Mouse (Mus musculus) spleen, postnatal 0 days (tissue): ENCODE results near the gene Hist3h2a. TPM values are rescaled to one million over a fixed set of nuclear protein-coding genes. Genes with fewer than 3 reads are reported as not detected.

ENCODE experiments used
- polyA plus RNA-seq: library from polyadenylated mRNA; unstranded; fragments of >200 nt; fragmentation: Nextera tagmentation; extraction: Ambion mirVana; gene quantifications from 2 replicates; pipeline ENCODE4 v1.2.1, GENCODE M21; 2015

Gene Hist3h2a
- 26.0 and 27.0 TPM in 2 replicates for polyA plus RNA-seq

GRCm38 (mm10) chr11:58954420-58955142 lies at the start of gene Hist3h2a, which contains the start of gene Trim17:
TSS of gene Hist3h2a (plus strand) at chr11:58954685.
TSS of gene Trim17 (plus strand) at chr11:58954685.

GRCm38 (mm10) chr11:58917745-58918366 lies 36.6 kb upstream of the Hist3h2a start, which contains the start of gene Btnl10:
TSS of gene Btnl10 (plus strand) at chr11:58917908.

GRCm38 (mm10) chr11:58938322-58939087 lies 16.0 kb upstream of the Hist3h2a start, which contains the start of gene Rnf187:
TSS of gene Rnf187 (minus strand) at chr11:58938916.

GRCm38 (mm10) chr11:58948542-58949479 lies 5.7 kb upstream of the Hist3h2a start, which contains the start of gene Hist3h2ba:
TSS of gene Hist3h2ba (plus strand) at chr11:58948920.

GRCm38 (mm10) chr11:58978027-58978705 lies 23.7 kb downstream of the Hist3h2a start, which contains the start of gene Trim11:
TSS of gene Trim11 (plus strand) at chr11:58978093.

Other genes with a start within 250 kb of the Hist3h2a start
- not detected in 2 replicates for gene Olfr318, start 230.7 kb upstream of the Hist3h2a start, polyA plus RNA-seq
- gene Olfr317, start 215.5 kb upstream of the Hist3h2a start, polyA plus RNA-seq = not detected in 2 replicates
- not detected in 2 replicates for gene Olfr316, start 202.0 kb upstream of the Hist3h2a start, polyA plus RNA-seq
- gene Olfr315, start 181.5 kb upstream of the Hist3h2a start, polyA plus RNA-seq = not detected in 2 replicates
- gene Olfr314, start 171.7 kb upstream of the Hist3h2a start, polyA plus RNA-seq = not detected in 2 replicates
- gene Fam183b, start 152.7 kb upstream of the Hist3h2a start, polyA plus RNA-seq = not detected in 2 replicates
- not detected in 2 replicates for gene Olfr313, start 139.7 kb upstream of the Hist3h2a start, polyA plus RNA-seq
- gene Olfr312, start 125.4 kb upstream of the Hist3h2a start, polyA plus RNA-seq = not detected in 2 replicates
- gene Olfr311, start 115.4 kb upstream of the Hist3h2a start, polyA plus RNA-seq = not detected in 2 replicates
- 2.7 and 3.0 TPM in 2 replicates for gene Gm12258, start 107.5 kb upstream of the Hist3h2a start, polyA plus RNA-seq
- 2.2 and 4.1 TPM in 2 replicates for gene 2810021J22Rik, start 87.5 kb upstream of the Hist3h2a start, polyA plus RNA-seq
- 6.0 and 6.6 TPM in 2 replicates for gene Zfp39, start 50.5 kb upstream of the Hist3h2a start, polyA plus RNA-seq
- gene Btnl10, start 36.8 kb upstream of the Hist3h2a start, polyA plus RNA-seq = 22.2 and 26.7 TPM in 2 replicates
- gene Rnf187, start 15.8 kb upstream of the Hist3h2a start, polyA plus RNA-seq = 175 TPM in 2 replicates
- gene Hist3h2ba, start 5.8 kb upstream of the Hist3h2a start, polyA plus RNA-seq = 14.6 and 17.4 TPM in 2 replicates
- 0.08 and 0.17 TPM in 2 replicates for gene Trim17, start within 50 bp of the Hist3h2a start, polyA plus RNA-seq
- gene Trim11, start 23.4 kb downstream of the Hist3h2a start, polyA plus RNA-seq = 14.6 and 17.4 TPM in 2 replicates
- 0.17 and 0.22 TPM in 2 replicates for gene Obscn, start 181.7 kb downstream of the Hist3h2a start, polyA plus RNA-seq
- gene Iba57, start 209.1 kb downstream of the Hist3h2a start, polyA plus RNA-seq = 11.9 and 14.3 TPM in 2 replicates
- gene Gjc2, start 228.5 kb downstream of the Hist3h2a start, polyA plus RNA-seq = 0.59 and 1.2 TPM in 2 replicates
- gene Guk1, start 237.5 kb downstream of the Hist3h2a start, polyA plus RNA-seq = 84.0 and 88.0 TPM in 2 replicates
- 67.0 and 70.0 TPM in 2 replicates for gene Mrpl55, start 247.8 kb downstream of the Hist3h2a start, polyA plus RNA-seq